Mouse (Mus musculus) midbrain, embryonic 10.5 days (tissue): ENCODE data around the gene Gm17654. TPM values are rescaled to one million over a fixed set of nuclear protein-coding genes. Genes with fewer than 3 reads are reported as not detected.
"Not testable (repeated sequence)": the region's sequence is repeated elsewhere in the genome, so short reads cannot be mapped to it uniquely, and the experiment has no call there.

ENCODE experiments used
- DNase-seq: peaks from one replicate; pipeline ENCODE4 v3.0.0-alpha.2; 2017; ENCODE audit warnings: low spot score
- H3K27ac ChIP-seq: fragments of 300-500 bp; sonication (generic); replicated peaks from 2 replicates; pipeline ENCODE4 v1.5.1; 2016; ENCODE audit warnings: mild to moderate bottlenecking
- H3K27me3 ChIP-seq: fragments of 300-500 bp; sonication (generic); 2 replicates; pipeline ENCODE4 v1.6.1; 2016; ENCODE audit warnings: low read depth, mild to moderate bottlenecking; ENCODE audit not compliant: poor library complexity, severe bottlenecking
- H3K36me3 ChIP-seq: fragments of 300-500 bp; sonication (generic); 2 replicates; pipeline ENCODE4 v1.6.1; 2016; ENCODE audit warnings: mild to moderate bottlenecking, moderate library complexity
- H3K4me1 ChIP-seq: fragments of 300-500 bp; sonication (generic); 2 replicates; pipeline ENCODE4 v1.6.1; 2016
- H3K4me3 ChIP-seq: fragments of 300-500 bp; sonication (generic); 2 replicates; pipeline ENCODE4 v1.5.1; 2016; ENCODE audit warnings: mild to moderate bottlenecking, moderate library complexity
- H3K9me3 ChIP-seq: fragments of 300-500 bp; sonication (generic); replicated peaks from 2 replicates; pipeline ENCODE4 v1.6.1; 2016; ENCODE audit warnings: mild to moderate bottlenecking
- WGBS: fragments of 180-500 bp; shearing (Covaris S2); methylation state at CpG from one replicate; pipeline ENCODE4 v1.1.7; 2016; 5-methylcytosine and 5-hydroxymethylcytosine counted together
- polyA plus RNA-seq: library from polyadenylated mRNA; unstranded; fragments of >200 nt; fragmentation: Nextera tagmentation; extraction: Ambion mirVana; gene quantifications from 2 replicates; pipeline ENCODE4 v1.2.1, GENCODE M21; 2016

The Gm17654 gene
- polyA plus RNA-seq: not detected in 2 replicates

GRCm38 (mm10) chr14:43579046-43579445 is at the start of gene Gm17654:
Gene Gm17654 (minus strand): TSS chr14:43579146.
- not testable (repeated sequence) for DNase-seq, H3K27me3 ChIP-seq, H3K4me3 ChIP-seq, H3K36me3 ChIP-seq, H3K27ac ChIP-seq, H3K9me3 ChIP-seq, H3K4me1 ChIP-seq
- 69% methylated on average over 1 of the region's 2 CpGs for WGBS

- H3K4me1 ChIP-seq, H3K27ac ChIP-seq, DNase-seq, H3K36me3 ChIP-seq, H3K4me3 ChIP-seq, H3K27me3 ChIP-seq, H3K9me3 ChIP-seq: not testable (repeated sequence)
Measured at GRCm38 (mm10) chr14:43607913-43608312, 29.0 kb upstream of the Gm17654 start, which contains the start of gene Gm10375. Gene Gm10375 (minus strand): TSS chr14:43608013.

GRCm38 (mm10) chr14:43577969-43578368 is 977 bp downstream of the Gm17654 start:
- H3K4me1 ChIP-seq, H3K27me3 ChIP-seq, DNase-seq, H3K4me3 ChIP-seq, H3K36me3 ChIP-seq, H3K27ac ChIP-seq, H3K9me3 ChIP-seq: not testable (repeated sequence)
- WGBS: 86% methylated on average over 4 of the region's 4 CpGs

DNA sequence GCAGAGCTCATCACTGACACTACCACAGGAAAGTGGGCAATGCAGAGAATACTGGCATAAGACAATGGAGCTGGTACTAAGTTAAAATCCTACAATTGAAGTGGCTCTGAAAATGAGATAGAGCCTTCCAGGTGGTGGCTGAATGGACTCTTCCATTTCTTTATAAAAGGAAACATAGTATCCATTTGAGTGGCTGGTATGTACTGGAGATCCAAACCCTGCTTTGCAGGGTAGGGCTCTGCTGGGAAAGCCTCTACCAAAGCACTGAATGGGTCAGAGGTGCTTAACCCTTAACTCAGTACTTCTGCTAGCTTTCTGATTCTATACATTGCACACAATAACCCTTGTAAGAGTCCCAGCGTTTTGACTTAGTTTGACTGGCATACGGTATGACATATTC is 26.7 kb downstream of the Gm17654 start:
- H3K9me3 ChIP-seq, H3K27ac ChIP-seq, H3K36me3 ChIP-seq, H3K27me3 ChIP-seq, DNase-seq, H3K4me3 ChIP-seq, H3K4me1 ChIP-seq: not testable (repeated sequence)
- WGBS: 88% methylated on average over 2 of the region's 2 CpGs

DNA sequence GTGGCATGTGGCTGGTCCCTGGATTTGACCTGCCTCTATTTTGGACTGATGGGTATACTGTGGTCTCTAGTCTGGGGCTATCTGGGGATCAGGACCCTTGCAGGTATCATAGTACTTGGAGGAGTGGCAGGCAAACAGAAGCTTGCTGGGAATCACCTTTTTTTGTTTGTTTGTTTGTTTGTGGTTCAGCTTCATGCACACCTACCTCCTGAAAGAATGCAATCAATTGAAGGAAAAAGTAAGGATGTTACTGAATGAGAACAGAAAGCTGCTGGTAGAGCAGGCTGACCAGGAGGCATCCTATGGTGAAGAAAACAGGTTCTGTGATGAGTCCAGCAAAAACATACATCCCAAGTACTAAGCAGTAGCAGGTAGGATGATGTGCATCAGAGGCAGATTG is 32.7 kb downstream of the Gm17654 start:
- not testable (repeated sequence) for H3K4me3 ChIP-seq, DNase-seq, H3K4me1 ChIP-seq, H3K9me3 ChIP-seq, H3K27ac ChIP-seq, H3K36me3 ChIP-seq, H3K27me3 ChIP-seq

GRCm38 (mm10) chr14:43543276-43543675 is 35.7 kb downstream of the Gm17654 start, which contains the start of gene Gm5799:
Gene Gm5799 (plus strand): TSS chr14:43543576.
- H3K4me3 ChIP-seq, H3K9me3 ChIP-seq, DNase-seq, H3K27ac ChIP-seq, H3K36me3 ChIP-seq, H3K27me3 ChIP-seq, H3K4me1 ChIP-seq: not testable (repeated sequence)
- WGBS: 85% methylated on average over 2 of the region's 2 CpGs

DNA sequence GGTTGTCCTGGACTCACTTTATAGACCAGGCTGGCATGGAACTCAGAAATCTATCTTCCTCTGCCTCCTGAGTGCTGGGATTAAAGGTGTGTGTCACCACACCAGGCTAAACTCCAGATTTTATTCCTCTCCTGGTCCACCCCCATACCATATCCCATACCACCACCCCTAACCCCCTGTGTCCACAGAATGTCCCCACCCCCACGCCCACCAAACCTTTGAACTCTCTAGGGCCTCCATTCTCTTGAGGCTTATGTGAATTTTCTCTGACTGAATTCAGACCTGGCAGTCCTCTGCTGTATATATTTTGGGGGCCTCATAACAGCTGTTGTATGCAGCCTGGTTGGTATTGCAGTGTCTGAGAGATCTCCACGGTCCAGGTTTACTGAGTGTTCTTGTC is 40.8 kb downstream of the Gm17654 start:
- H3K27me3 ChIP-seq, H3K36me3 ChIP-seq, H3K27ac ChIP-seq, DNase-seq, H3K4me3 ChIP-seq, H3K4me1 ChIP-seq, H3K9me3 ChIP-seq: not testable (repeated sequence)
- 83% methylated on average over 2 of the region's 2 CpGs for WGBS

DNA sequence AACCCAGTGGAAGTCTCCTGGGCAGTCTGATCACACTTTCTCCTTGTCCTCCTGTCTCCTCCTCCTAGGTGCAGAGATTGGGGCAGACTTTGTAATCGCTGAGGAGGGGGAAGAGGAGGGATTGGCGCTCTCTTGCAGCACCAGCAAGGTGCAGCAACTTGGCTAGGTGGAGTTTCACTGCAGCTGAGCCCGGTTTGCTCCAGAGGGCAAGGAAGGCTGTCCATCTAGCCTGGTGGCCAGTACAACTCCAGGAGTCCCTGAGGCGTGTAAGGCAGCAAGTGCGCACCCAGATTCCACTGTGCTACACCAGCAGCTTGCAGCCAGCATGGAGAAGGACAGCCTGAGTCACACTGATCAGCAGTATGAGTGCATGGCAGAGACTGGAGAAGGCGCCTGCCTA is 46.6 kb downstream of the Gm17654 start:
- not testable (repeated sequence) for H3K27me3 ChIP-seq, H3K36me3 ChIP-seq, H3K9me3 ChIP-seq, H3K4me3 ChIP-seq, H3K27ac ChIP-seq, H3K4me1 ChIP-seq
- WGBS: 39% methylated on average over 5 of the region's 6 CpGs
- DNase-seq: peak; percentile 17

GRCm38 (mm10) chr14:43532011-43532383 is 46.9 kb downstream of the Gm17654 start:
- not testable (repeated sequence) for H3K4me3 ChIP-seq, H3K27ac ChIP-seq, DNase-seq, H3K9me3 ChIP-seq, H3K27me3 ChIP-seq, H3K36me3 ChIP-seq, H3K4me1 ChIP-seq
- WGBS: no CpG with 5 or more reads among the region's 6 CpGs

DNA sequence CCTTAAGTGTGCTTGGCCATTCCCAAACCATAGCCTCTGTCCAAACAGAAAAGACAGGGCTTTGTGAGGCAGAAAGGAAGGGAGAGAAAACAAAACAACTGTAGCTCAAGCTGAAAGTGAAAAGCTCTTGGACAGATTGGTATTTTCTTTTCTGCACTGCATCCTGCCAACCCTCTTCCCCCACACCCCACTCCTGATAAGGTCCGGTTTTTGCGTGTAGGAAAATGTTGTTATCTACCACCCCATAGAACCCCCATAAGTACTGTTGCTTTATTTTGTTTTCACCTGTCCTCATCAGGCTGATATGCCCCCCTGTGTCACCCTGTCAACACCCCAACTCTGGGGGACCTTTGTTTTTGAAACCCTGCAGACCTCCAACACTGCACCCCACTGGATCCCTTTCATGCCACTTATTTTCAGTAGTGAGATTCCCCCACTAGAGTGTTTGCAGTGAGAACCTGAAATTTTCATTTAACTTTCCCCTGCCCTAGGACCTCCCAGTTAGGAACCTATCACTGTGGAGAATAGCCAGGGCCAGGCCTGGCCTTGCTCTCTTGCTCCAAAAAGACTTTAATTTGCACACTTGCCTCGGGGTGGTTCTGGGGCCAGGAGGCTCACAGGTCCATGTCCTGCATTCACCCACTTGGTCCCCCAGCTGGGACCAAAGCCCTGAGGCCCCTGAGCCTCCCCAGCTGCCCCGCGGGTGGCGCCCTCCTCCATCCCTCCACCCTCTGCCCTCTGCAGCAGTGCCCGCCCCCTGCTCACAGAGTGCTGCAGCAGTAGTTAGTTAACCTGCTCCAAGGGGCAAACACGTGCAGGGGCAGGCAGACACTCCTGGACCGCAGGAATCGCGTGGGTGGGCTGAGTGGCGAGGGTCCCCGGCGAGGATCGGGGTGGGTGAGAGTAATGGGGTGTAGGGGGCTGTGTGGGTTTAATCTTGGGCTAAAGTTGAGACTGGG is 47.6 kb downstream of the Gm17654 start:
- not testable (repeated sequence) for H3K27me3 ChIP-seq, H3K4me1 ChIP-seq, H3K27ac ChIP-seq, H3K36me3 ChIP-seq, H3K9me3 ChIP-seq, H3K4me3 ChIP-seq
- peak; percentile 28 for DNase-seq
- 34% methylated on average over 14 of the region's 15 CpGs for WGBS

Other genes starting within 250 kb of the Gm17654 start
- gene 1700001F09Rik, start 231.3 kb downstream of the Gm17654 start, polyA plus RNA-seq: not detected in 2 replicates
- gene Gm8138, start 162.8 kb downstream of the Gm17654 start, polyA plus RNA-seq: not detected in 2 replicates
- not detected in 2 replicates for gene Gm5799, start 35.6 kb downstream of the Gm17654 start, polyA plus RNA-seq
- not detected in 2 replicates for gene Gm10375, start 28.9 kb upstream of the Gm17654 start, polyA plus RNA-seq
- not detected in 2 replicates for gene Gm8165, start 98.1 kb upstream of the Gm17654 start, polyA plus RNA-seq
- 1.1 and 1.8 TPM in 2 replicates for gene Gm7324, start 118.7 kb upstream of the Gm17654 start, polyA plus RNA-seq
- gene Gm16506, start 148.3 kb upstream of the Gm17654 start, polyA plus RNA-seq: not detected in 2 replicates
- gene Gm6526, start 168.7 kb upstream of the Gm17654 start, polyA plus RNA-seq: not detected in 2 replicates
- gene Gm8180, start 205.6 kb upstream of the Gm17654 start, polyA plus RNA-seq: not detected in 2 replicates